Mouse (Mus musculus): ENCODE measurements around the gene Akap5. TPM values are rescaled to one million over a fixed set of nuclear protein-coding genes. Genes with fewer than 3 reads are reported as not detected.

Gene Akap5
- polyA plus RNA-seq, 1 experiment from 2014 or later: 5.7 TPM

- H3K4me2 ChIP-seq (replicated peaks): no peak overlapping the region
- H3K27ac ChIP-seq: no peak overlapping the region
- no peaks in the 10 kb centered on the region for H3K36me3 ChIP-seq
- 71% methylated on average over 6 of the region's 7 CpGs for WGBS
- no peaks in the 10 kb centered on the region for H3K27me3 ChIP-seq
- peaks cover 28% of the 10 kb centered on the region for H3K4me1 ChIP-seq
- H3K9me3 ChIP-seq (replicated peaks): no peaks in the 10 kb centered on the region
- H3K4me3 ChIP-seq: no peak overlapping the region
- ATAC-seq (ENCODE audit: low FRiP score): no peak
- no peak overlapping the region for H3K9ac ChIP-seq
These were observed 48.5 kb downstream of the Akap5 start for GRCm38 (mm10) chr12:76372881-76373818.

DNA sequence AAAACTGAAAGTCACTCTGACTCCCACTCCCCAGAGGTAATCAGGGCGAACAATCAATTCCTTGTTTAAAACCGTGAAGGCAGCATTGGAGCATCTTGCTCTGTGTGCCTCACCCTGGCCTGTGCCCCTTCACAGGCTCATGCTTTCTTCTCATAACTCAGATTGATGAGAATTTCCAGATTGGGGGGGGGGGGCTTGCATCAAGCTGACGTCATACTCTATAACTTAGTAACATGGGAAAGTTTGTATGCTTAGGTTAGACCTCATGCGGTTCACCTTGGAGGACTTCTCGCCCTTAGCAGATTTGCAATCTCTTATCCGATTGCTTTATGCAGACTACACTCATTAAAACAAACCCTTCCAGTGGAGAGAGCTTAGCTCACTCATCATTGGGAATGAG lies 49.3 kb downstream of the Akap5 start:
- no peaks in the 10 kb centered on the region for H3K36me3 ChIP-seq
- H3K27ac ChIP-seq: no peak overlapping the region
- H3K4me1 ChIP-seq: peaks cover 22% of the 10 kb centered on the region
- H3K4me2 ChIP-seq (replicated peaks): no peak overlapping the region
- no peak for ATAC-seq (ENCODE audit: low FRiP score)
- no peaks in the 10 kb centered on the region for H3K27me3 ChIP-seq
- H3K9ac ChIP-seq: no peak overlapping the region
- H3K4me3 ChIP-seq: no peak overlapping the region
- WGBS: 59% methylated on average over 6 of the region's 6 CpGs
- no peaks in the 10 kb centered on the region for H3K9me3 ChIP-seq (replicated peaks)

DNA sequence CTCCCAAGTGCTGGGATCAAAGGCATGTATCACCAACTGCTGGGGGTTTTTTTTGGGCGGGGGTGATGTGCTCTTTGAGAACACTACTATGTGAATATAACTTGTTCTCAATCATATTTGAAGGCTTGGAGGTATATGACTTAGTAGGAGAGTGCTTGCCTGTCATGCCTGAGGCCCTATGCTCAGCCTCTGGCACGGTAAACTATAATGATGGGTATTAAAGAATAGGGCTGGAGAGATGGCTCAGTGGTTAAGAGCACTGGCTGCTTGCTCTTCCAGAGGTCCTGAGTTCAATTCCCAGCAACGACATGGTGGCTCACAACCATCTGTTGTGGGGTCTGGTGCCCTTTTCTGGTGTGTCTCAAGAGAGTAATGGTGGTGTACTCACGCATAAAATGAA lies 50.2 kb downstream of the Akap5 start:
- no peaks in the 10 kb centered on the region for H3K9me3 ChIP-seq (replicated peaks)
- H3K27me3 ChIP-seq: no peaks in the 10 kb centered on the region
- ATAC-seq (ENCODE audit: low FRiP score): no peak
- peaks cover 22% of the 10 kb centered on the region for H3K4me1 ChIP-seq
- no peaks in the 10 kb centered on the region for H3K36me3 ChIP-seq
- 74% methylated on average over 4 of the region's 4 CpGs for WGBS
- no peak overlapping the region for H3K4me3 ChIP-seq
- H3K4me2 ChIP-seq (replicated peaks): no peak overlapping the region
- H3K27ac ChIP-seq: no peak overlapping the region
- H3K9ac ChIP-seq: no peak overlapping the region

GRCm38 (mm10) chr12:76375506-76375905 lies 50.8 kb downstream of the Akap5 start:
- 86% methylated on average over 3 of the region's 3 CpGs for WGBS
- Histone ChIP-seq H3K27me3 (no peaks in the 10 kb centered on the region), H3K36me3 (no peaks in the 10 kb centered on the region), H3K27ac (no peak overlapping the region), H3K9ac (no peak overlapping the region), H3K9me3 (replicated peaks) (no peaks in the 10 kb centered on the region), H3K4me2 (replicated peaks) (no peak overlapping the region), H3K4me3 (no peak overlapping the region), H3K4me1 (peaks cover 22% of the 10 kb centered on the region)
- no peak for ATAC-seq (ENCODE audit: low FRiP score)

DNA sequence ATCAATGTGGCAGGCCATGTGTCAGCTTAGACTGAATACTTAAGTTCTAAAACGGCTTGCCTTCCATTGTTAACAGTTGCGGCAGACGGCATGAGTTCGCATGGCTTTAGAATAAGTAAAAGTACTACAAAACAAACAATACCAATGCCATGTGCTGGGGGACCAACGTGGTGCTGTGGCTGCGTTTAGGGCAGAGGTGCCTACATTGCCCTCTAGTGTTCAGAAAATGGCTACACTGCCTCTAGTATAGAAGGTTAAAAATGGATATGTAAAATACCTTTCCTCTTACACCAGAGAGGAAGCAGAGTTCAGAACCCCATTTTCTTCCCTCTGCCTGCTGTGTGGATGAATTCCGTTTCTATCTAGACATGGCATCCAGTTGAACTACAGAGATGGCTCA lies 52.0 kb downstream of the Akap5 start:
- H3K4me2 ChIP-seq (replicated peaks): no peak overlapping the region
- no peak overlapping the region for H3K27ac ChIP-seq
- no peak overlapping the region for H3K4me3 ChIP-seq
- no peak for ATAC-seq (ENCODE audit: low FRiP score)
- H3K36me3 ChIP-seq: no peaks in the 10 kb centered on the region
- H3K27me3 ChIP-seq: no peaks in the 10 kb centered on the region
- WGBS: 43% methylated on average over 7 of the region's 7 CpGs
- no peaks in the 10 kb centered on the region for H3K9me3 ChIP-seq (replicated peaks)
- no peak overlapping the region for H3K9ac ChIP-seq
- peaks cover 18% of the 10 kb centered on the region for H3K4me1 ChIP-seq

- no peak overlapping the region for H3K4me2 ChIP-seq (replicated peaks)
- no peaks in the 10 kb centered on the region for H3K9me3 ChIP-seq (replicated peaks)
- 91% methylated on average over 6 of the region's 6 CpGs for WGBS
- no peaks in the 10 kb centered on the region for H3K36me3 ChIP-seq
- no peak for ATAC-seq (ENCODE audit: low FRiP score)
- H3K4me1 ChIP-seq: peaks cover 14% of the 10 kb centered on the region
- no peaks in the 10 kb centered on the region for H3K27me3 ChIP-seq
- H3K4me3 ChIP-seq: no peak overlapping the region
- H3K9ac ChIP-seq: no peak overlapping the region
- H3K27ac ChIP-seq: no peak overlapping the region
These were observed 52.4 kb downstream of the Akap5 start for GRCm38 (mm10) chr12:76377059-76377458.

- WGBS: 88% methylated on average over 3 of the region's 3 CpGs
- Histone ChIP-seq H3K27me3 (no peaks in the 10 kb centered on the region), H3K9ac (no peak overlapping the region), H3K4me2 (replicated peaks) (no peak overlapping the region), H3K9me3 (replicated peaks) (no peaks in the 10 kb centered on the region), H3K36me3 (no peaks in the 10 kb centered on the region), H3K27ac (no peak overlapping the region), H3K4me3 (no peak overlapping the region), H3K4me1 (peaks cover 8% of the 10 kb centered on the region)
- ATAC-seq (ENCODE audit: low FRiP score): no peak
These were observed 53.0 kb downstream of the Akap5 start for GRCm38 (mm10) chr12:76377726-76378125.

DNA sequence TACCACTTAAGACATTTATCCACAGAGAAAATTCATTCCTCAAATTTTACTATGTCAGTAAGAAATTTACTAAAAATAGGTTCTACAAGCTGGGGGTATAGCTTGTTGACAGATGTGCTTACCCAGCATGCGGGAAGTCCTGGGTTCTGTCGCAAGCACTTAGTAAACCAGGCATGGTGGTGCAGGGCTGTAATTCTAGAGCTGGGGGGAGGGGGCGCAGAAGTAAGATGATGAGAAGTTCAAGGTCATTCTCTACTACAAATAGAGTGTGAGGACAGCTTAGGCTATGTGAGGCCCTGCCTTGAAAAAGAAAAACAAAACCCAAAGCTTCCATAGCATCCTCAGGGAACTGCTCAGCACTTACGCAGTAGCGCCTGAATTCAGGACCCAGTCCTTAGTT lies 53.9 kb downstream of the Akap5 start:
- Histone ChIP-seq H3K36me3 (peaks cover 2% of the 10 kb centered on the region; the same call in 1 of the 2 replicates), H3K9me3 (replicated peaks) (no peaks in the 10 kb centered on the region), H3K4me2 (replicated peaks) (no peak overlapping the region), H3K27ac (no peak overlapping the region), H3K4me1 (peaks cover 5% of the 10 kb centered on the region; the same call in 1 of the 2 replicates), H3K4me3 (no peak overlapping the region), H3K9ac (no peak overlapping the region), H3K27me3 (no peaks in the 10 kb centered on the region)
- 87% methylated on average over 5 of the region's 5 CpGs for WGBS
- ATAC-seq (ENCODE audit: low FRiP score): no peak

DNA sequence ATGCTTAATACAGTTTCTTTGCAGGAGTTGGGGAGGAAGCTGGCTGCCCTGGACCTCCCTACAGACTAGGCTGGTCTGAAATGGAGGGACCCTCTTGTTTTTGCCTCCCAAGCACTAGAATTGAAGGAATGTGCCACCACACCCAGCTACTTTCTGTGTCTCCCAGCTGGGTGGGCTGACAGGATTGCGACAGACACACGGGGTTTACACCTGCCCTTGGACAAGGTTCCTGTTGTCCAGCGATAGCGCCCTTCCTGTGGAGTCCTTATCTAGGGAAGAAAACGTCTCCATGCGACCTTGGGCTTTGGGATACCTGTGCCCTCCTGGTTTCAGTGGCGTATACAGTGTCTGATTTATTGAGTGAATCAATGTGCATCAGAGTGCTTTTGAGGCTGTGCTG lies 55.5 kb downstream of the Akap5 start:
- Histone ChIP-seq H3K4me1 (0 out of 2 replicates have a peak, but pooled peaks cover 2% of the 10 kb centered on the region), H3K9ac (no peak overlapping the region), H3K36me3 (peaks cover 8% of the 10 kb centered on the region), H3K4me2 (replicated peaks) (no peak overlapping the region), H3K4me3 (no peak overlapping the region), H3K9me3 (replicated peaks) (no peaks in the 10 kb centered on the region), H3K27me3 (no peaks in the 10 kb centered on the region), H3K27ac (no peak overlapping the region)
- WGBS: 94% methylated on average over 7 of the region's 7 CpGs
- ATAC-seq (ENCODE audit: low FRiP score): no peak

Other genes starting within 250 kb of the Akap5 start
- 0.22 and 0.47 TPM in 2 replicates for gene Esr2, start 147.6 kb upstream of the Akap5 start, polyA plus RNA-seq (2016; fragmentation: Nextera tagmentation; extraction: Ambion mirVana)
- gene Tex21, start 78.1 kb upstream of the Akap5 start, polyA plus RNA-seq (2016; fragmentation: Nextera tagmentation; extraction: Ambion mirVana): not detected in 2 replicates
- 44.8 and 46.3 TPM in 2 replicates for gene Mthfd1, start 69.6 kb upstream of the Akap5 start, polyA plus RNA-seq (2016; fragmentation: Nextera tagmentation; extraction: Ambion mirVana)
- 20.1 and 20.6 TPM in 2 replicates for gene Zbtb25, start 44.7 kb downstream of the Akap5 start, polyA plus RNA-seq (2016; fragmentation: Nextera tagmentation; extraction: Ambion mirVana)
- gene Zbtb1, start 45.4 kb downstream of the Akap5 start, polyA plus RNA-seq (2016; fragmentation: Nextera tagmentation; extraction: Ambion mirVana): 8.3 and 8.6 TPM in 2 replicates
- gene Hspa2, start 79.3 kb downstream of the Akap5 start, polyA plus RNA-seq (2016; fragmentation: Nextera tagmentation; extraction: Ambion mirVana): 9.8 and 10.4 TPM in 2 replicates
- gene Ppp1r36, start 92.6 kb downstream of the Akap5 start, polyA plus RNA-seq (2016; fragmentation: Nextera tagmentation; extraction: Ambion mirVana): 2.7 and 3.1 TPM in 2 replicates
- 3.0 and 3.6 TPM in 2 replicates for gene Plekhg3, start 206.0 kb downstream of the Akap5 start, polyA plus RNA-seq (2016; fragmentation: Nextera tagmentation; extraction: Ambion mirVana)

All from hindbrain, embryonic 12.5 days (tissue).